Mouse (Mus musculus): ENCODE measurements around the gene Vmn1r158. TPM values are rescaled to one million over a fixed set of nuclear protein-coding genes. Genes with fewer than 3 reads are reported as not detected.
"Not testable (repeated sequence)": the region's sequence is repeated elsewhere in the genome, so short reads cannot be mapped to it uniquely, and the experiment has no call there.

Vmn1r158 gene
- polyA plus RNA-seq (2015; fragmentation: Nextera tagmentation; extraction: Ambion mirVana): not detected in 2 replicates

- not testable (repeated sequence) for H3K4me2 ChIP-seq (replicated peaks); H3K9ac ChIP-seq; ATAC-seq (ENCODE audit: insufficient number of reproducible peaks, low FRiP score, low TSS enrichment, low read depth); H3K27me3 ChIP-seq; H3K36me3 ChIP-seq; H3K4me1 ChIP-seq; H3K4me3 ChIP-seq (replicated peaks); H3K9me3 ChIP-seq (replicated peaks); H3K27ac ChIP-seq (replicated peaks)
- WGBS: 44% methylated on average over 2 of the region's 2 CpGs
These were observed at the start of gene Vmn1r158 for GRCm38 (mm10) chr7:22790682-22791081. TSS of gene Vmn1r158 (minus strand) at chr7:22790782.

GRCm38 (mm10) chr7:22775981-22776380 lies 14.6 kb downstream of the Vmn1r158 start:
- H3K27ac ChIP-seq (replicated peaks); ATAC-seq (ENCODE audit: insufficient number of reproducible peaks, low FRiP score, low TSS enrichment, low read depth); H3K4me1 ChIP-seq; H3K9me3 ChIP-seq (replicated peaks); H3K9ac ChIP-seq; H3K27me3 ChIP-seq; H3K36me3 ChIP-seq; H3K4me2 ChIP-seq (replicated peaks); H3K4me3 ChIP-seq (replicated peaks): not testable (repeated sequence)
- WGBS: 90% methylated on average over 7 of the region's 11 CpGs

GRCm38 (mm10) chr7:22761397-22761796 lies 29.2 kb downstream of the Vmn1r158 start, which contains the start of gene Vmn1r157:
TSS of gene Vmn1r157 (plus strand) at chr7:22761697.
- not testable (repeated sequence) for H3K9ac ChIP-seq; H3K4me1 ChIP-seq; H3K36me3 ChIP-seq; H3K27ac ChIP-seq (replicated peaks); H3K9me3 ChIP-seq (replicated peaks); H3K4me2 ChIP-seq (replicated peaks); H3K4me3 ChIP-seq (replicated peaks); H3K27me3 ChIP-seq; ATAC-seq (ENCODE audit: insufficient number of reproducible peaks, low FRiP score, low TSS enrichment, low read depth)
- 25% methylated on average over 2 of the region's 3 CpGs for WGBS

Other genes with a start within 250 kb of the Vmn1r158 start
- gene Gm4201, start 225.4 kb downstream of the Vmn1r158 start, polyA plus RNA-seq (2015; fragmentation: Nextera tagmentation; extraction: Ambion mirVana): not detected in 2 replicates
- gene Gm4565, start 202.7 kb downstream of the Vmn1r158 start, polyA plus RNA-seq (2015; fragmentation: Nextera tagmentation; extraction: Ambion mirVana): not detected in 2 replicates
- gene Vmn1r155, start 132.8 kb downstream of the Vmn1r158 start, polyA plus RNA-seq (2015; fragmentation: Nextera tagmentation; extraction: Ambion mirVana): not detected in 2 replicates
- not detected in 2 replicates for gene Gm8693, start 98.5 kb downstream of the Vmn1r158 start, polyA plus RNA-seq (2015; fragmentation: Nextera tagmentation; extraction: Ambion mirVana)
- gene Gm4567, start 71.1 kb downstream of the Vmn1r158 start, polyA plus RNA-seq (2015; fragmentation: Nextera tagmentation; extraction: Ambion mirVana): not detected in 2 replicates
- gene Vmn1r157, start 29.1 kb downstream of the Vmn1r158 start, polyA plus RNA-seq (2015; fragmentation: Nextera tagmentation; extraction: Ambion mirVana): not detected in 2 replicates
- gene Vmn1r159, start 52.8 kb upstream of the Vmn1r158 start, polyA plus RNA-seq (2015; fragmentation: Nextera tagmentation; extraction: Ambion mirVana): not detected in 2 replicates
- not detected in 2 replicates for gene Vmn1r160, start 80.4 kb upstream of the Vmn1r158 start, polyA plus RNA-seq (2015; fragmentation: Nextera tagmentation; extraction: Ambion mirVana)
- not detected in 2 replicates for gene Gm4214, start 193.9 kb upstream of the Vmn1r158 start, polyA plus RNA-seq (2015; fragmentation: Nextera tagmentation; extraction: Ambion mirVana)
- gene Gm4216, start 229.1 kb upstream of the Vmn1r158 start, polyA plus RNA-seq (2015; fragmentation: Nextera tagmentation; extraction: Ambion mirVana): not detected in 2 replicates